In genomic region chr9:88539546-88540224, GRCm38 (mm10) we compare ENCODE assay signal across 19 mouse cellular contexts. TPM values are rescaled to one million over a fixed set of nuclear protein-coding genes. Genes with fewer than 3 reads are reported as not detected.
"Had no signal": no experiment of that assay in that cellular context is flagged by ENCODE, and none has a peak within 500 bp of the region (broad histone marks: within the 10 kb centered on the region; RNA-seq: fewer than 3 reads in every experiment).

No protein-coding gene starts in this region.

- H3K9ac ChIP-seq: liver, embryonic 15.5 days; neural tube, embryonic 12.5 days had no signal

- H3K4me2 ChIP-seq: liver, embryonic 11.5 days; liver, embryonic 15.5 days; neural tube, embryonic 12.5 days had no signal

- DNase-seq: kidney, adult 9 months; kidney, postnatal 10 days; kidney, postnatal 4 days; lung, adult 2 months; lung, postnatal 10 days; midbrain, embryonic 14.5 days; retina, postnatal 1 day; right cerebral cortex, postnatal 25 days; thymus, postnatal 4 days had no signal

- H3K9me3 ChIP-seq: limb, embryonic 10.5 days; liver, embryonic 15.5 days; midbrain, embryonic 10.5 days; neural tube, embryonic 12.5 days had no signal

- H3K4me3 ChIP-seq: layer of hippocampus, adult 2 months; left cerebral cortex, adult 2 months; limb, embryonic 10.5 days; liver, embryonic 15.5 days; midbrain, embryonic 10.5 days; neural tube, embryonic 12.5 days had no signal

- H3K27me3 ChIP-seq: liver, embryonic 15.5 days; neural tube, embryonic 12.5 days had no signal

- H3K36me3 ChIP-seq: limb, embryonic 10.5 days; liver, embryonic 15.5 days; midbrain, embryonic 10.5 days; neural tube, embryonic 12.5 days had no signal

- H3K4me1 ChIP-seq: limb, embryonic 10.5 days; liver, embryonic 15.5 days; midbrain, embryonic 10.5 days; neural tube, embryonic 12.5 days had no signal

- H3K27ac ChIP-seq: layer of hippocampus, adult 2 months; left cerebral cortex, adult 2 months; limb, embryonic 10.5 days; liver, embryonic 15.5 days; macrophage; midbrain, embryonic 10.5 days; neural tube, embryonic 12.5 days had no signal

RNA-seq across cellular contexts. Expression of gene Trim43a, which starts 41.0 kb away (rescaled TPM):
- polyA plus RNA-seq: liver, embryonic 11.5 days; liver, embryonic 15.5 days; lung, adult 2 months; macrophage; small intestine, adult 2 months; stomach, embryonic 16.5 days had no signal
